Mouse (Mus musculus) CH12.LX (cell line): Measurements from ENCODE around the gene Rnf169. TPM values are rescaled to one million over a fixed set of nuclear protein-coding genes. Genes with fewer than 3 reads are reported as not detected.
A peak's percentile ranks its signal among the peaks of the same experiment; 100 is the strongest.

Experiments used
- DNase-seq: peaks from one replicate; pipeline ENCODE4 v3.0.0-alpha.2; 2013; ENCODE audit errors: extremely low read depth
- H3K27ac ChIP-seq: 2 replicates; pipeline ENCODE4 v1.5.1; 2012; ENCODE audit warnings: low read depth, mild to moderate bottlenecking, control low read depth, moderate library complexity; ENCODE audit not compliant: insufficient read depth
- H3K27me3 ChIP-seq: replicated peaks from 2 replicates; pipeline ENCODE3; 2012; ENCODE audit warnings: inconsistent platforms
- H3K36me3 ChIP-seq, 2 experiments: replicated peaks in 1 of 2; 2 replicates each; pipeline versions ENCODE3 to v1.6.1; 2012; ENCODE audit warnings: inconsistent platforms in 1 of 2, low read length in 1 of 2, mild to moderate bottlenecking in 1 of 2, mixed read lengths in 1 of 2, moderate library complexity in 1 of 2; ENCODE audit not compliant: control insufficient read depth in 1 of 2, insufficient read depth in 1 of 2
- H3K4me1 ChIP-seq, 2 experiments: 2 replicates each; pipeline ENCODE4 v1.6.1; 2012; ENCODE audit warnings: inconsistent platforms in 1 of 2, moderate library complexity in 1 of 2; ENCODE audit not compliant: insufficient read depth in 2 of 2, control insufficient read depth in 1 of 2
- H3K4me2 ChIP-seq: 2 replicates; pipeline ENCODE4 v1.6.1; 2012; ENCODE audit warnings: low read depth, mild to moderate bottlenecking, control low read depth; ENCODE audit not compliant: poor library complexity, insufficient read depth, severe bottlenecking
- H3K4me3 ChIP-seq, 3 experiments: fragments of 150-350 bp in 1 of 3; sonication (generic) in 1 of 3; replicated peaks in 1 of 3; 2 replicates each; pipeline versions ENCODE3 to v1.5.1; 2011 to 2012; ENCODE audit warnings: low read depth in 2 of 3, low read length in 2 of 3, mild to moderate bottlenecking in 2 of 3, moderate library complexity in 2 of 3, control low read depth in 1 of 3, improper control_type of control experiment in 1 of 3, inconsistent platforms in 1 of 3, mixed read lengths in 1 of 3; ENCODE audit not compliant: poor library complexity in 1 of 3
- H3K79me2 ChIP-seq: replicated peaks from 2 replicates; pipeline ENCODE4 v1.6.1; 2012; ENCODE audit warnings: mild to moderate bottlenecking, moderate library complexity; ENCODE audit not compliant: control insufficient read depth, poor library complexity, insufficient read depth, severe bottlenecking; ENCODE audit errors: extremely low read depth
- H3K9ac ChIP-seq: 2 replicates; pipeline ENCODE4 v1.6.1; 2012; ENCODE audit warnings: low read depth, mild to moderate bottlenecking, control low read depth, moderate library complexity; ENCODE audit not compliant: insufficient read depth
- H3K9me3 ChIP-seq: replicated peaks from 2 replicates; pipeline ENCODE3; 2012; ENCODE audit warnings: low read length, inconsistent platforms, mixed read lengths
- BHLHE40 ChIP-seq: IDR thresholded peaks from 2 replicates; pipeline ENCODE4 v1.6.1; 2011; ENCODE audit warnings: mild to moderate bottlenecking, low read depth, low read length, improper control_type of control experiment
- CHD2 ChIP-seq: IDR thresholded peaks from 2 replicates; pipeline ENCODE4 v1.6.1; 2011; ENCODE audit warnings: low read length, improper control_type of control experiment
- ELF1 ChIP-seq: IDR thresholded peaks from 2 replicates; pipeline ENCODE4 v1.6.1; 2014; ENCODE audit warnings: low read depth, mild to moderate bottlenecking, inconsistent platforms, low read length, improper control_type of control experiment
- GABPA ChIP-seq: IDR thresholded peaks from 2 replicates; pipeline ENCODE4 v1.6.1; 2012; ENCODE audit warnings: low read depth, low read length, improper control_type of control experiment, inconsistent platforms; ENCODE audit not compliant: insufficient replicate concordance
- JUND ChIP-seq: conservative IDR thresholded peaks from 2 replicates; pipeline ENCODE4 v1.6.1; 2011; ENCODE audit warnings: low read depth, low read length, improper control_type of control experiment
- KAT2A ChIP-seq: IDR thresholded peaks from 2 replicates; pipeline ENCODE4 v1.6.1; 2012; ENCODE audit warnings: low read length, improper control_type of control experiment, inconsistent platforms; ENCODE audit not compliant: insufficient replicate concordance
- MAFK ChIP-seq: IDR thresholded peaks from 2 replicates; pipeline ENCODE4 v1.6.1; 2011; ENCODE audit warnings: low read length, improper control_type of control experiment; ENCODE audit not compliant: insufficient replicate concordance
- MXI1 ChIP-seq: IDR thresholded peaks from 2 replicates; pipeline ENCODE4 v1.6.1; 2011; ENCODE audit warnings: mild to moderate bottlenecking, low read depth, low read length, improper control_type of control experiment
- RCOR1 ChIP-seq: conservative IDR thresholded peaks from 2 replicates; pipeline ENCODE4 v1.6.1; 2012; ENCODE audit warnings: low read depth, mild to moderate bottlenecking, inconsistent platforms, low read length, improper control_type of control experiment
- SIN3A ChIP-seq: IDR thresholded peaks from 2 replicates; pipeline ENCODE4 v1.6.1; 2012; ENCODE audit warnings: low read length, improper control_type of control experiment, inconsistent platforms
- TBP ChIP-seq: conservative IDR thresholded peaks from 2 replicates; pipeline ENCODE4 v1.6.1; 2011; ENCODE audit warnings: low read depth, low read length, improper control_type of control experiment
- UBTF ChIP-seq: IDR thresholded peaks from 2 replicates; pipeline ENCODE4 v1.6.1; 2012; ENCODE audit warnings: low read depth, mild to moderate bottlenecking, inconsistent platforms, low read length, improper control_type of control experiment, moderate library complexity
- USF2 ChIP-seq: conservative IDR thresholded peaks from 2 replicates; pipeline ENCODE4 v1.6.1; 2011; ENCODE audit warnings: low read depth, low read length, improper control_type of control experiment
- ZNF384 ChIP-seq: IDR thresholded peaks from 2 replicates; pipeline ENCODE4 v1.6.1; 2012; ENCODE audit warnings: low read depth, low read length, improper control_type of control experiment, inconsistent platforms
- dilution Hi-C: fragments of 300-500 bp; cut with MboI; formaldehyde crosslinking; loops from 2 replicates; pipeline ENCODE4 v1.14.3; 2020; ENCODE audit warnings: low sequenced_read_pairs; ENCODE audit not compliant: extremely low pct_unique_long_range_greater_than_20kb, extremely low pct_ligation_motif_present
- in situ Hi-C: fragments of 300-500 bp; cut with MboI; formaldehyde crosslinking; loops from 3 replicates; pipeline ENCODE4 v1.14.3; 2019; ENCODE audit warnings: low sequenced_read_pairs, low pct_ligation_motif_present, low pct_unique_long_range_greater_than_20kb, mixed read lengths
- polyA plus RNA-seq: library from polyadenylated mRNA; unstranded; fragments of >175 nt; gene quantifications from 2 replicates; pipeline ENCODE4 v1.2.1, GENCODE M21; 2012; ENCODE audit warnings: low read depth; ENCODE audit not compliant: insufficient read length
- total RNA-seq, 2 experiments: library from RNA; depleted of rRNA; stranded (reverse); fragments of 300-350 nt in 1 of 2; fragments of >200 nt in 1 of 2; gene quantifications; 2 replicates each; pipeline ENCODE4 v1.2.3; 2012 to 2014

Rnf169 gene
- total and polyA plus RNA-seq, 3 experiments: 3.7 to 11.4 (median 5.2) TPM

- H3K9ac ChIP-seq: peak overlapping the region; percentile 99
- peaks cover 0 to 6% of the 10 kb centered on the region in 2 experiments for H3K36me3 ChIP-seq
- H3K27me3 ChIP-seq: no peaks in the 10 kb centered on the region
- in situ Hi-C loops: no loop called here
- peak overlapping the region; percentile 83 for H3K4me2 ChIP-seq
- peaks cover under 1 to 37% of the 10 kb centered on the region in 2 experiments; a peak in 2 of 4 replicates for H3K4me1 ChIP-seq
- H3K4me3 ChIP-seq: peak overlapping the region; percentile 72 to 94 (median 91)
- peak; percentile 26 for DNase-seq
- TF ChIP-seq SIN3A (peak; percentile 31; the same call in 1 of the 2 replicates), GABPA (no peak), BHLHE40 (no peak), TBP (no peak), UBTF (0 out of 2 replicates have a peak, but pooled peaks have one; percentile 72), KAT2A (no peak), CHD2 (peak; percentile 45; the same call in 1 of the 2 replicates), MXI1 (peak; percentile 56; the same call in 1 of the 2 replicates), ELF1 (no peak), USF2 (no peak), RCOR1 (no peak), MAFK (no peak)
- dilution Hi-C loops: no loop called here
- peaks cover 2% of the 10 kb centered on the region for H3K9me3 ChIP-seq
- H3K27ac ChIP-seq: peak overlapping the region; percentile 1; the same call in 1 of the 2 replicates
- H3K79me2 ChIP-seq: peaks cover 25% of the 10 kb centered on the region
These were observed 609 bp downstream of the Rnf169 start for GRCm38 (mm10) chr7:99979546-99980131.

- no peaks in the 10 kb centered on the region for H3K27me3 ChIP-seq
- H3K9ac ChIP-seq: peak overlapping the region; percentile 99
- TF ChIP-seq JUND: no peak
- TF ChIP-seq ZNF384: peak; percentile 69
- TF ChIP-seq, all 38 proteins: peak for 1
- H3K27ac ChIP-seq: no peak overlapping the region
- H3K36me3 ChIP-seq: peaks cover 0 to 9% of the 10 kb centered on the region in 2 experiments
- H3K4me1 ChIP-seq: peaks cover 3 to 40% of the 10 kb centered on the region in 2 experiments; a peak in 2 of 4 replicates
- peak overlapping the region; percentile 83 for H3K4me2 ChIP-seq
- in situ Hi-C loops: no loop called here
- peaks cover 2% of the 10 kb centered on the region for H3K9me3 ChIP-seq
- peaks cover 25% of the 10 kb centered on the region for H3K79me2 ChIP-seq
- dilution Hi-C loops: no loop called here
- H3K4me3 ChIP-seq: peak overlapping the region; percentile 72 to 94 (median 91)
- no peak for DNase-seq
These were observed 1.2 kb downstream of the Rnf169 start for GRCm38 (mm10) chr7:99979081-99979480.
